Mouse (Mus musculus): ENCODE measurements around the gene Cdk15.

Cdk15 gene

DNA sequence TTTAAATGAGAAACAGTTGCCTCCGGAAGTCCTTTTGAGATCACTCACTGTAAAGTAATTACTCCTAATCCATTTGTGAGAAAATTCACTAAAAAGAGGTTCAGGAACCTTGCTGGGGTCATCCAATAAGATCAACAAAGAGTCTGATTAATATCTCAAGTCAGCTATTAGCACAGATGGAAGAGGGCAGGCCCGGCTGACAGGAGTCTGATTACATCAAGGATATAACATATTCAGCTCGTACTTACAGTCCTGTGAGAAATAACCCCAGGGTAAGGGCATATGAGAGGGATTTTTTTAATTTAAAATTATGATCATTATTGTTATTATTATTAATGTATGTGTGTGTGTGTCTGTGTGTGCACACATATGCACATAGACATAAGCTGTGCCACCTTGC is 15.5 kb downstream of the Cdk15 start:
- DNase-seq (ENCODE audit: low spot score in 2 of 2) = no peak

DNA sequence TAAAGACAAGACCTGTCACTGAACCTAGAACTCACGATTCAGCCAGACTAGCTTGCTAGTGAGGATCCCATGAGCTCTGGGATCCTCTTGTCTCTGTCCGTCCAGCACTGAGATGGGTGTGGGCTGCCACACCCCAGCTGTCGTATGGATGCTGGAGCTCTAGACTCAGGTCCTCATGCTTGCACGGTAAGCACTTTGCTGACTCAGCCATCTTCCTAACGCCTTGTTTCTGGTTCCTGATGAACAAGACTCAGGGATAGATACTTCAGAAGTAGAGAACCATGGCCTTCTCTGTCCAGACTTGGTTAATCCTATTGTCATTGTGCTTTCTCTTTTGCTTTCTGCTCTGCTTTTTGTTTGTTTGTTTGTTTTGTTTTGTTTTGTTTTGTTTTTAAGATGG is 29.2 kb downstream of the Cdk15 start:
- DNase-seq (ENCODE audit: low spot score in 2 of 2) = no peak

DNA sequence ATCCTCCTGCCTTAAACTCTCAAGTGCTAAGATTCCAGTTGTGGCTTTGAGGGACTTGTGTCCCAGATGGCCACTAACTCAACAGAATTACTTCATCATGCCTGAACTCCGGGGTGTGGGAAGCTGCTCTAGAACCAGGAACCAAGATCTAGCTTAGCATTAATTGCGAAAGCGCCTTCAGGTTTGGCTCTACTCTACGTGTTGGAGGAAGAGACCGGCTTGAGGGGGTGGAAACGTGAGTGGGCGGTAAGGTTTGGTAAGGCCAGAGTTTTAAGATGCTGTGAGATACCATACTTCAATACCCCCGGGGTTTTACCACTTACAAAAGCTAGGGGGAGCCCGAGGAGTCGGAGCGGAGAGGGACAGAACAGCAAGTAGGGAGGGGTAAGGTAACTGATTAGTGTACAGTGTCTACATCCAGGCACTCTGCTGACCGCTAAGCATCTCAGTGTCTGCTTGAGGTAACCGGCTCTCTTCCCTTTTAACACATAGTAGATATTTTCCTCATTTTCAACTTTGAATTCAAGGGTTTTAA is 29.7 kb downstream of the Cdk15 start:
- DNase-seq (ENCODE audit: low spot score in 2 of 2) = no peak

DNA sequence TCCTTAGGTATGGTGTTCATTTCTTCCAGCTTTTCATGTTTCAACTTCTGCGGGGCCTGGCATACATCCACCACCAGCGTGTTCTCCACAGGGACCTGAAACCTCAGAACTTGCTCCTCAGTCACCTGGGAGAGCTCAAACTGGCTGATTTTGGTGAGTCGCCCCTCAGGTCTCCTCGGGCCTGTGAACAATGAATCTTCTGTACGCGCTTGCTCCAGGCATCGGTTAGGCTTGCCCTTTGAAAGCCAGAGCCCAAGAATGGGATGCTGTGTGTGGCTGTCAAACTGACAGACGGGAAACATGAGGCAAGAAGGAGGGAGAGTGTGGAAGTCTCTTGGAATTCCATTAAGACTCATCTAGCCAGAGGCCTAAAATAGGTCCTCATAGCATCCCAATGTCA is 31.0 kb downstream of the Cdk15 start:
- no peak for DNase-seq (ENCODE audit: low spot score in 2 of 2)

DNA sequence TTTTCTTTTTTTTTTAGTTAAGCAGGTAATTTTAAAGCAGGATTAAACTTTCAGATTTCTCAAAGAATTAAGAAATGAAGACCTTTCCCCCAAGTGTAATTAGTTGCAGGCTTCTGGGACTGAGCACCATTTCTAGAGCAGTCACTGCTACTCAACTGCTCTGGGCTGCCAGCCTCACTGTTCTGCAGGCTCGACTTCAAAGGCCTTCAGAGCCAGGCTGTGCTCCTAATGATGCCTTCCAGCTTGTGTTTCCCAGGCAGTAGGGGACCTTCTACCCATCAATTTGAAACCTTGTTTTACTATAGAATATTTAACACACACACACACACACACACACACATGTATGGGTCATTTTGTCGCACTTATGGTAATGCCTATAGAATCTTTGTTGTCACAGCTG is 34.9 kb downstream of the Cdk15 start:
- no peak for DNase-seq (ENCODE audit: low spot score in 2 of 2)

DNA sequence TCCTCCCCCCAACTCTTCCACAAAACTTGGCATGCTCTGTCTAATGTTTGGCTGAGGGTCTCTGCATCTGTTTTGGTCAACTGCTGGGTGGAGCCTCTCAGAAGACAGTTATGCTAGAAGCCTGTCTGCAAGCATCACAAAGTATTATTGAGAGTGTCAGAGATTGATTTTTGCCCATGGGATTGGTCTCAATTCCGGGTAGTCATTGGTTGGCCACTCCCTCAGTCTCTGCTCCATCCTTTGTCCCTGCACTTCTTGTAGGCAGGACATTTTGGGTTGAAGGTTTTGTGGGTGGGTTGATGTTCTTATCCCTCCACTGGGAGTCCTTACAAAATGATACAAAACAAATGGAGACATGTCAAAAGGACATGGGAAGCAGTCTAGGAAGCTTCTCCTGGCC is 39.1 kb downstream of the Cdk15 start:
- no peak for DNase-seq (ENCODE audit: low spot score in 2 of 2)

DNA sequence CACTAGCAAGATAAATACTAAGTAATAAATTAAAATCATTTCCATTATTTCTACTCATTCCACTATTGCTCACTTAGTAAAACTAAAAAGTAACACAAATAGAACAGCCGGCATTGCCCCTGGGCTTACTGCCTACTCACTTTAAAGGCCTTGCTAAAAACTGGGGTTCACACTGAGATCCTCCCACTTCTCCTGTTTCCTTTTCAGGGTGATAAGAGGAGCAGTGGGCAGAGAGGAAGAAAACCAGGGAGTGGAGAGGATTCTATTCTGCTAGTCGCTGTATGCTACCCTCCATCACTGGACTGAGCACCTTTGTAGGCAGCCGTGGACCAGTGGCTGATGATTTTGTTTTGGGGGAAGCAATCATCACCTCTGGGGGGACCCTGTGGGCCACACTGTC is 40.5 kb downstream of the Cdk15 start:
- no peak for DNase-seq (ENCODE audit: low spot score in 2 of 2)

DNA sequence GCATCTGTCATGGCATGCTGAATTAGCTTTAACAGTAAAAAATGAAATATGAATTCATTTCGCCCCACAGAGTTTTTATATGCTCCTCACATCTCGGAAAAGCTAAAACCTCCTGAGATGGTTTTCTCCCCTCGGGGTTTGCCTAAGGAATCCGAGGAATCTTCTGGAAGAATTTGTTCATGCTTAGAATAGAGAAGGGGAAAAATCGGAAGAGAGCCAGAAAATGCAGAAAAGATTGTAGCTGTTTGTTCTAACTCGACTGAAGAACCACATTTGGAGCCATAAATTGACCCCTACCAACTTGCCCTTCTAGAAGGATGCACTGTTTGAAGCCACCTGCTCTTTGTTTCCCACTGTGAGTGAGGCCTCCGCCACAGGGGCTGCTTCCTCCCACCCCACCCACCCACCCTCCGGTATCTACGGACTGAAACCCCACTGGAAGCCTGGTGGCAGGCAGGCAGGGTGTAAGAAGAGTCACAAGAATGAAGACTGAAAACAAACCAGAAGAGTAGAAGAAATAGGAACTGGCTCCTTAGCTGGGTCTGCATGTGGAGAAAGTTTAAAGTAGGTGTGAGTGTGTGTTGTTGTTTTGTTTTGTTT is 41.9 kb downstream of the Cdk15 start:
- no peak for DNase-seq (ENCODE audit: low spot score in 2 of 2)

DNA sequence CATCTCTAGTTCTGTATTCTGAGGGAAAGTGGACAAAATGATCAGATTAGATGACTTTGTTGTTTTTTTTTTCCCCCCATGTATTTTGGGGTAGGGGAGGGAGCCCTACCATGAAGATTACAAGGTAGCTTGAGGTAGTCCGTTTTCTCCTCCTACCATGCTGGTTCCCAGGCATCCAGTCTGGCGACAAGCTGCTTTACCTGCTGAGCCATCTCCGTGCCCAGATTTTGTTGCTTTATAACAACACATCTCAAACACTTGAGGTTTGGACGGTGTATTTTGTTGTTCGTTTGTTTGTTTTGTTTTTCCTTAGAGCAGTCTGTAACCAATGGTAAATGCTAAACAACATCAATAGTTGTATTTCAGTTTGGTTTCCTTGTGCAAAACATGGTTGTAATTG is 50.6 kb downstream of the Cdk15 start:
- DNase-seq (ENCODE audit: low spot score in 2 of 2) = no peak

DNA sequence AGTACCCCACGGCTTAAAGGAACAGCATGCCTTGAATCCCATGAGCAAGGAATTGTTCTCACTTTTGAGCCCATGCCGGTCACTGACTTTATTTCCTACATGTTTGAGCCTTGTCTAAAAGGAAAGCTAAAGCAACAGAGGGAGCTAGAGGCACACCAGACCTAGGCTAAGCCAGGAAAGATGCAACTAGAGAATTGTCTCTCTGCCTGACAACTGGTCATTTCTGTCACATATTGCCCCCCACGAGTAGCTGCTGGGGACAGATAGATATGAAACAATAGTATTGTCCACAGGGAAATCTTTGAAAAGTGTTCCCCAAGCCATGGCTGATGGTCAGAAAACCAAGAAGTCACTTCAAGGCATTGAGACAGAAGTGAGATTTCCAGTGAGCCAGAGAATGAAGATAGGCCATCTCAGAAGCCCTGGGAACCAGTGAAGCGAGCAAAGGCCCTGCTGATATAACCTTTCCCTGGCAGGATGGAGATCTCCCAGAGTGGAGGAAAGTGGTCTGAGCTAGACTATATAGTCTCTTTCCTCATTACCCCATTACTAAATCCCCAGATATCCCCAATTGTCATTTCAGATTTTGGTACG is 54.7 kb downstream of the Cdk15 start:
- no peak for DNase-seq (ENCODE audit: low spot score in 2 of 2)

DNA sequence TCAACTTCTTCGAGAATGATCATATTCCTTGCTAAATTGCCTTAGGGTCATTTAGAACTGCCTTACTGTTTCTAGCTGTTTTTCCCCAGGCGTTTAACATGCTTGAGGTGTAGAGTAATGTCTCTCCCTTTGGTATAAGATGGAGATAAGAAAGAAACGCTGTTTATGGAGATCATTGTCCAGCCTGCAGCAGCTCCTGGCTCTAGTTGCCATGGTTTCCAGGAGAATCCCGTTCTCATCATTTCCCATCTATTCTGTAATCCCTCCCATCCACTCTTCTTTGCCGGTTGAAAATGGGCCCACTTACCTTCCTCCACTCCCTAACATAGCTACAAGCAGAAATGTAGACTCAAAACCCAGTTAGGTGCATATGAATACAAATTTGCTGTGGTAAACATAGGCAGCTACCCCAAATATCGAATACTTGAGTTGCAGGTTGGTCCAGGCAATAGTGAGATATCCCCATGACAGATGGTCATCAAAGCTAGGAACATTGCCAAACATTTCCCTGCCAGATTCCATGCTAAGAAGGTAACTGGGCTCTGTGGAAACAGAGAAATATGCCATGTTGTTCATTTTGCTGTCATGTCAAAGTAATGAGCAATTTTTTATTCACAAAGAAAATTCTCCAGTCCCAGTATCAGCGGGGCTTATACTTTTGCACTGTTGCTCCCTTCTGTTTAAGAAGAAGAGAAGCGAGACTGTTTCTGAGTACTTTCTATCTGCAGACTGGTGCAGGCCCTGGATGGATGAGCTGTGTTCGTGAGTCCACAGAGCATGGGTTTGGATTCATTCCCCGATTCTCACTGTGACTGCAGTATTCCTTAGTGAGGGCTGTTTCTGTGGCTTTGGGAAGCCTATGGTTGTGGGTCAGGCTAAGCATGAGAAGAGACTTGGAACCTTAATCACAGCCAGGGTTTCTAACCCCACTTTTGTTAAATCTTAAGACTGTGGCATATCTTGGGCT is 55.8 kb downstream of the Cdk15 start:
- no peak for DNase-seq (ENCODE audit: low spot score in 2 of 2)

DNA sequence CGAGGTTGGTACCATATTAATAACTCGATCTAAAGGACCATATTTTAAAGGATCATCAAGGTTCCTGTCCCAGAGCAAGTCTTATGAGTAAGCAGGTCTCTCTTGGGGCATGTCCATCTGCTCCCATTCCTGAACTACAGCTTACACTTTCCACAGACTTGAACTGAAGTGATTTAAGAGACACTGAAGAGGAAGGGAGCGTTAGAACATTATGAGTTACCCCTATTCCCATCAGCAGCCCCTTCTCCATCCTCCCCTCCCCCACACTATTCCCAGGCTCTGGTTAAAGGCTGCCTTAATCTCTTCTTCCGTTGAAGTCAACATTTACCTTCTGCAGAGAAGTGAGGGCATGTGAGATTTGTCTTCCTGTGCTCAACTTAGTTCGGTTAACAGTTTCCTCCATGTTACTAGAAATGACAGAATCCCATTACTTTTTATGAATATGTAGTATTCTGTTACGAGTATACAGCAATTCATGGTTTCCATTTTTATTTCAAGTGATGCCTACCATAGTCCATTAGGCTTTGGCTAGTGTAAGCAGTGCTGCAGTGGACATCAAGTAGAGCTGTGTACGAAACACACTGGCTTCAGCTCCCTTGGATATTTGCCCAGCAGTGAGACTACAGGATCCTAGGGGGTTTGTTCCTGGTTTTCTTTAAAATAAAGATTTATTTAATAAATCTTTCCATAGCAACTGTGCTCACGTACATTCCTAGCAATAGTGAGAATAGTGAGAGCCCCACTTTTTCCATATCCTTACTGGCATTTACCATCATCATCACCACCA is 56.6 kb downstream of the Cdk15 start:
- DNase-seq (ENCODE audit: low spot score in 2 of 2) = no peak

DNA sequence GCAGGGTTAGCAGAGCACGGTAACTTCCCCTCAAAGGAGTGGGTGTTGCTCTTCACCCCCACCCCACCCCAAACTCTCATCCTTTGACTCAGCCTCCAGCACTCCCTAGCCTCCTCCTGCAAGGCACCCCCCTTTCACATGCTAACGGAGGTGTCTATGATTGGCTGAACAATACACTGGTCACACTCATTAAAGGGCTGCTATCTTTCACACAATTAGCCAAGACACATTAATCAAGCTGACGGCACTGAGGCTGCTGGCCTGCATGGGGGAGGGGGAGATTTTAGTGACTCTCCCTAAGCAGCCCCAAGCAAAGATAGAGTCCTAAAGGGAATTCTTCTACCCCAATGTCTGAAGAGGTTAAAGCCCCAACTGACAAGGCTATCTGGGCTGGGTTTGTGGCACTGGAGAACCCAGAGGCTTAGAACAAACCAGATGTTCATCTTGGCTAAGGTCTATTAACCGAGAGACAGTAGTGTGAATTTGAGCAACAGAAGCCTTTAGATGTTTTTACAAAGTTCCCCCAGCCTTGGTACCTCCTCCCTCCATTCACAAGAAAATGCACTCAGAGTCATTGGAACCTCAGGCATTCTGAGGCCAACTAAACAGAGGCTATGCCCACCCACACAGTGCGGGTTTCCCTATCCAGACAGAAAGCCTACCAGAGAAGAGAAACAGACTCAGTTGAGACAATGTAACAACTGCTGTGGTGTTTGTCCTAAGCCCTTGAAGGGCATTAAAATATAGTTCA is 58.5 kb downstream of the Cdk15 start:
- no peak for DNase-seq (ENCODE audit: low spot score in 2 of 2)

DNA sequence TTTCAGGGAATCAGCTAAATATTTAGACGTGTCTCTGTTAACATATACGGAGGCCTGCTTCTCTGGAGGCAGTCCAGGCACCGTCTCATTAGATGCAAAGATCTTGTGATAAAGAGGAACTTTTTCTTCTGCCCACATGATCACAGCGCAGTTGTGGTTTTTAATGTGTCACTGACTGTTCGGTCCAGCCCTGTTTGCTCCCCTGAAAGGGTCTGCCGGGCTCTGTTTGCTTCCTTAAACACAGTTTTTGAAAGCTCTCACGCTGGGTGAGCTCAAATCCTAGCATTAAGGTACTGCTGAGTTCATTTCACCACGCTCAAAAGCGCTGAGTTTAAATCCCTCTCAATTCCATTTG is 59.3 kb downstream of the Cdk15 start:
- no peak for DNase-seq (ENCODE audit: low spot score in 2 of 2)

DNA sequence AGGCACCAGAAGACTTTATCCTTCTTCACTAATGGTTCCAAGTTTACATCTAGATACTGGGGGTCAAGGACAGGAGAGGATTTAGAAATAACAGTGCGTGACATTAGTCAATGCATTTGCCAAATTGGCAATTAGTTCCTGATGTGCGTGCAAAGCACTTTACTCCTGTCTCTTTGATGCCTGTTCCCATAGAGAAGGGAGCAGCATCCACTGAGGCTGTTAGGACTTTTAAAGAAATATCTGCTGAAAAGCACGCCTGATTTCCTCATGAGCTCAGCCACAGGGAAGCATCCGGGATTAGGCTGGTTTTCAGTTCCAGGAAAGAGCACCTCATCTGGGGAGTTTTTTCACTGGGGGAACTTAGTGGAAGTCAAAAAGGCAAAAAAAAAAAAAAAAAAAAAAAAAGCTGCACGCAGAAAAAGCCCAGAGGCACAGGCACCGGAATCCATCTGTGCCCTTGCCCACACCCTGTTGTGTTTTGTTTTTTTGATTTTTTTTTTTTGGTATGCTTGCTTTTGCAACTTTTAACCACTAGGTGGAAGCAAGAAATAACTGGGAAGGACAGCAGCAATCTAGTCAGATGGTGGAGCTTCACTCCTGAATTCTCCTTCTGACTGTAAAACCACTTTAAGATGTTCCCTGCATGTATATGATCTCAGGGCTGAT is 59.8 kb downstream of the Cdk15 start:
- DNase-seq (ENCODE audit: low spot score in 2 of 2) = no peak

DNA sequence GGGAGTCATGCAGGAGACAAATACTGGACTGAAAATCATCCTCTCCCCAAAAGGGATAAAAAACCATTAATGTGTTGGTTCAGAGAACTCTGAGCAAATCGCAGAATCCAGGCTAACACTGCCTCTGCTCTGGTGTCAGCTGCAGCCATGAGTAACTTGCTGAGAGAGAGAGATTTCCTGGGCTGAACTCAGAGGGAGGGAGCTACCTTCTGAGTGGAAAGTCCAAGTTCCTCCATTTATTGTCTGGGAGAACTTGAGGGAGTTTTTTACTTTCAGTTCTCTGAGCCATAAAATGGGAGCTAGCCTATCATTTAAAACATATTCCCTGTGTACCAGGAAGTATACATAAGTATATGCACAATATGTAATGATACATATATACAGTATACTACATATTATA is 60.7 kb downstream of the Cdk15 start:
- no peak for DNase-seq (ENCODE audit: low spot score in 2 of 2)

DNA sequence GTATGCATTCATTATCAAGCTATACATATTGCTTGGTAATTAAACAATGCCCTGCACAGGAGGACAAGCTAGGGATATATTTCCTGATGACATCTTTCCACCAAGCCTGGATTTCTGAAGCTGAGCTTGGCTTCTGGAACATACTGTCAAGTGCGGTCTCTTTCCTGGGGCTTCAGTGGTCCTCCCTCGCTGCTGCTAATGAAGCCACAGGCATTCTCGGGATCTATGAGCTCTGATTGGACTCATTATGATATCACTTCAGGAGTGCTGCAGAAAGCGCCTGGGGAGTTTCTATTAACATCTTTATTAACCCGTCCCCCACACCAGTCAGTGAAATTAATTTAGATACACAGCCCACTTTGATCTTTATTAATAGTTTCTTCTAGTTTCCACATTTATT is 62.2 kb downstream of the Cdk15 start:
- DNase-seq (ENCODE audit: low spot score in 2 of 2) = no peak

DNA sequence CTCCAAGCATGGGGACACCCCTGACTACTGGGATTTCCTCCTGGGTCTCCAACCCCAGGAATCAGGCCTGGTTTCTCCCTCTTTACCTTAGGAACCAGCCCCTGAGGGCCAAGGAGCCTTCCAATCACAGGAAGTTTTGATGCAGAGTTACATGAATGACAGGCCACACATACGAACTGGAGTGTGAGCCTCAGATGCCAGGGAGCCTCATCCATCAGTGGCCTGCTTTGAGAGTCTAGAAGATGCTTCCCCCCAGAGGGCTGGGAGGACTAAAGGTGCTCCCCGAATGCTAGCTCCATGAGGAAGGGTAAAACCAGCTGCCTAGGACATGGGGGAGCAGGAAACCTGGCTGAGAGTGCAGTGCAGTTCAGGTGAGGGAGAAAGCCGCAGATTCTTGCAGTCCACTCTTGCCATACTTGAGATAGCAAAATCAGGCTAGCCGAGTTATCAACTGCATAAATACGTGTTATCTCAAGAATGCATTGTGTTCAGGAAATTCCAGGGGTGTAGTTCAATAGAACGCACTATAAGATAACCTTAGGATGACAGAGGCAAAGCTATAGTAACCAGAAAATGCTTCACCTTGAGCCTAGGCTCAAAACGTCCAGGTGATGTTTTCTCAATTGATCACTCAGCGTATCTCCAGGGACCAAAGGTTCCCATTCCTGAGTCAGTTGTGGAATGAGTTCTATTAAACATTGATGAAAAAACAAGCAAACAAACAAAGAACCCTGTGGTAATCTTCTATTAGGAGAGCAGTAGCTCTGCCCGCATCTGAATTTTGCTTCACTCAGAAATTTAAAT is 64.6 kb downstream of the Cdk15 start:
- no peak for DNase-seq (ENCODE audit: low spot score in 2 of 2)

DNA sequence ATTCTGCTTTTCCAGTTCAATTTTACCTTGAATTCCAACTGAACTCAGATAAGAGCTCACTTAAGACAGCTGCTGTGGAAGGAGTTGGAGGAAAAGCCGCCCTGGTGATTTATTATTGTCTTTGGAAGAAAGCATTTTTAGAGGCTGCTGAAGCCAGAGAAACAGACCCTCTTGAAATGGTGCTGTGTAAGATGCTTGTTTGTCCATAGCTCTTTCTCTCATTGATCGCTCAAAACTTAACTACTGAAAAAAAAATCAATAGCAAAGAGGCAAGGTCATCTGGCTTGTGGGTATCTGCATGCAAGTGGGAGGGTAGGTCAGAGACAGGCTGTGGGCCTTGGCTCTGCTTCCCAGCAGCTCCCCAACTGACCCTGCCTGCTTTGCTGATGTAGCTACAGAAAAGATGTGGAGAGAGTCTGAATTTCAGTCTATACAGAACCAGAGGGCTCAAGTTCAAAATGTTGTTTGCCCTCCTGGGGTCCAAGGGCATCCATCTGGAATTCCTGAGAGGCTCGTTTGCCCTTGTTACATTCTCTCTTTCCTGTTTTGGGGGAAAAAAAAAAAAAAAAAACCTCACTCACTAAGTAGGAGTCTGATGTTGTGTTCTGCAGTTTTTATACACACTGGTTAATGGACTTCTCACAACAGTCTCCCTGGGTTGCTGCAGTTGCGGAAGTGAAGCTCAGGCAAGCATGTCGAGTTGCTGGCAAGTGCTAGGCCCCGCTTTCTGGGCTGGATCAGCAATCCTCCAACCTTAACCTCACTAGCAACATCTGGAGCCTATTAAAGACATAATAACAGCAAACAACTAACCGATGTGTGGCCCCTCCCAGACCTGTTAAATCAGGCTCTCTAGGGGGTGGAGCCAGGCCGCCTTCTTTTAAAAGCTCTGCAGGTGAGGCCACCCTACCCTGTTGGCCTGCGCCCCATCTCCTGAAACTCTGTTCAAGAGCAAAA is 65.5 kb downstream of the Cdk15 start:
- no peak for DNase-seq (ENCODE audit: low spot score in 2 of 2)

Data from frontal cortex, postnatal 14 days (tissue).